Mouse (Mus musculus) CD4-positive, CD25-positive, alpha-beta regulatory T cell, adult 4 months (primary cell): ENCODE data around the gene Ulk4. TPM values are rescaled to one million over a fixed set of nuclear protein-coding genes. Genes with fewer than 3 reads are reported as not detected.

Source experiments
- ATAC-seq: one replicate; pipeline ENCODE4 v1.8.0; 2017
- polyA plus RNA-seq, 2 experiments: library from polyadenylated mRNA; unstranded; fragments of 100-300 nt; shearing (Covaris generic); gene quantifications; one replicate each; pipeline ENCODE4 v1.2.1; 2017

The Ulk4 gene
- polyA plus RNA-seq, 2 experiments from 2014 or later: 1.5 to 6.2 TPM

DNA sequence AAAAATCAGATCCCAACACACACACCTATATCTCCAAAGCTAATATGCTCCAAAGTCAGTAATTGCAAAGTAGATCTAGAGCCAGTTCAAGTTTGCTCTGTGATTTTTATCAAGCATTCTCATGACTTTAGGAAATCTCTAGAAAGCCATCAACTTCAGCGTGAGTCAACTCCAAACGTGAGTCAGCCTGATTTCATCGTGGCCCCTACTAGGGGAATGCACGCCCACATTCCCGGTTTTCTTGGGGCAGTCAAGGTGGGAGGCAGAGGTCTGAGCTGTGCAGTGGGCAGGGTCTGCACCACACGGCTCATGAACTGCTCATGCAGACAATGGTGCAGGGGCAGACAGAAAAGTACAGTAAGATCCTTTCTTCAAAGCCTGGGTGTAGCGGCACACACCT is 271.0 kb downstream of the Ulk4 start:
- ATAC-seq: no peak

DNA sequence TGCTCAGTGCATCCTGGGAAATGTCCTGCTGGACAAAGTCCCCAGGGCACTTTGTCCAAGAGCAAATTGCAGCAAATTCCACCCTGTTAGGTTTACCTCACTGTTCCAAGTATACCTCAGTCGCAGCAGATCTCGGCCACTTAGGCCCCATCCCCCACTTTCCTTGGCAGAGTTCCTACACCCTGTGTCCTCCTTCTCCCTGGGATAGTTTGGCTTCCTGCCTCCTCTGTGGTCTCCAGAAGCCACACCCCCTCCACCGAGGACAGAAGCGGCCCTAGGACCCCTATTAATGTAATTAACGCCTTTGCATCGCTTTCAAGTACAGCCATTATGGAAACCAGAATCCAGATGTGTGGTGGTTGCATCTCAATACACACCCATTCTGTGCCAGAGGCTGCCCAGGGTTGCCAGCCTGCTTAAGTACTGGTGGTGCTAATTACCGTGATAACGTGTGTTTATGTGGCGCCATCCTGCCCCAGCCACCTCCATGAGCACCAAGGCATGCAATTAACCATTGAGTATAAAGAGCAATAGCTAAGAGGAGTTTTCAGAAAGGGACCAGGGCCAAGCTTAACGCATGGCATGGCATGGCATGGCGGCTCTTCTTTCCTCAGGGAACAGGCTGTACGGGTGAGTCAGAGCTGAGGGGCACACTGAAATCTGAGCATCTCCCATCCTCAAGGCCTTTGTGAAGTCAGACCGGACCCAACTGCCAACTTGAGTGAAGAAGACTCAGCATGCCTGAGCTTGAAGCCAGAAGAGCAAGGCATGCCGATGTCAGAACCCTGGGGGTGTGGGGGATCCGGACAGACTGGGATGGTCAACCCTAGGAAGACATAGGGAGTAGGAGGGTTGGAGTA is 275.1 kb downstream of the Ulk4 start:
- ATAC-seq: no peak

DNA sequence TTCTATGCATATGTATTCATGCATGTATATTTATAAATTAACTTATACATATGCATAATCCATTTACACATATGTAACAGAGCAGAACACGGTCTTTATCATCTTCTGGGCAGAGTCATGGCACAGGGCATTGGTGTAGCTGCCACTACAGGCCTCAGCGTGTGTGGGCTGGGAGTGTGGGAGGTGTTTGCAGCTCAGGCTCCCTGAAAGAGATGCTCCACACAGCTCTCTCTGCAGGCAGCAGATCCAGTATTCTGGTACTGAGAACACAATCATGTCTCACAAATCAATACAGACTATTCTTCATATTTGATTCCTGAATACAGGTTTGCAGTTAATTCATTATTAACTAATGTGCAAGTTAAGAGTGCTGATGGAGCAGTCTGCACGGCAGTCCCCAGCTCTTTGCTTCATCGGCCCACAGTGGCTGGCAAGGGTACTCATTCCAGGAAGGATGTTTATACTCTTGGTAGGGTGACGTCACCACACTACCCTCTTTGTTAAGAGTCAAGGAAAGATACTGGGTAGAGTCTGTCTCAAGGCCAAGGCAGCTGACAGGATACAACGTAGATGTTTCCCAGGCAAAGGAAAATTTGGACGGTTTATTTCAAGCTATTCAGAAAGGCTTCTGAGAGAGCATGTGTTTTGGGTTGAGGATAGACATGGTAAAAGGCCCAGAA is 276.2 kb downstream of the Ulk4 start:
- ATAC-seq: no peak

DNA sequence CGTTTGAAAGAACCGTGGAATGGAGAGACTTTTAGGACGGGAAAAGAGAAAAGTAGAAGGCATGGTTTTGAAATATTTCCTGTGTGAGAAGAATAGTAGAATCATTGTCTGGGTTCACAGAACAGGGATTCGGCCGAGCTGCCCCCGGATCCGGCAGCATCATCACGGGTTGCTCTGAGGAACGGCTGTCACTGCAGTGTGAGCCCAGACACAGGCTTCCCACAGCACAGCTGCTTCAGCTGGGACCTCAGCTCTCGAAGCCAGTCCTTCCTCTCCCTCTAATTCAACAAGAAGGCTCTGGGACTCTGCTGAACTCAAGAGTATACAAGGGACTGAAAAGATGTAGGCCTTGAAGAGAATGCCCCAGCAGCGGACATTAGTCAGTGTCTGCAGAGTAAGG is 278.3 kb downstream of the Ulk4 start:
- ATAC-seq: no peak

DNA sequence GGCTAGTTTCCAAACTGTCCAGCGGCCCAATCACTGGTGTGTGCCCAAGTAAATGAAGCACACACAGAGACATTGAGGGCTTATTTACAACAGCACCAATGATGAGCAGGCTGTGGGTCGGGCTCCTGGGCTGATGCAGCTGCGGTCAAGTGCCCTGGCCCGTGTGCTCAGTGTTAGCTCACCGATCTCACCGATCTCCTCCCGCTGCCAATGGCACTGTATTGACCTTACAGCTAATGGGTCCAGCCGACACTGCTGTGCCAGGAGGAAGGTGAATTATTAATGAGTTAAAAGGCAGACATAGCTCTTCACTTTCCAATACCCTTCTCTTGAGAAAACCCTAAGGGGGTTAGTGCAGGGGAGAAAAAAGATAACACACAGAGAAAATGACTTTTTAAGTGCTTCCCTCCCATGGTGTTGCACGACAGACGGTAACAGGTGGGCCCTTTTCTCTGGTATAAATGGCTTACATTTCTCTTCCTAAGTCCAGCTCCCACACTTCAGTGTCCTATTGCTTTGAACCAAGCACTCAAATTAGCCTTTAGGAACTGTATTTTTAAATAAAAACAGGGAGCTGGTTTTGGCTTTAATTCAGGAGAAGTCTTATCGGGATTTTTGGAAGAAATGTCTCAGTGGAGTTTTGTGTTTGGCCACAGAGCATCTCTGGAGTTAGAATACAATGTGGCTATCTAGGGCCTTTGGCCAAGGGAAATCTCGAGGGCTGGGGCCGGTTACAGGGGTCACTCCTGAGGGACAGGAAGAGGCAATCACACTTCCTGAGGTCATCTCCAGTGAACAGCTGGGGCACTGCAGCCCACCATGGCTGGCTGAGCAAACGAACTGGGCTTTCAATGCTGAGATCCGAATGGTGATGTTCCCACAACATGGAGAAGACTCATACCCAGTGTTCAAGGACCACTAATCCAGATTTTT is 282.5 kb downstream of the Ulk4 start:
- ATAC-seq: no peak

DNA sequence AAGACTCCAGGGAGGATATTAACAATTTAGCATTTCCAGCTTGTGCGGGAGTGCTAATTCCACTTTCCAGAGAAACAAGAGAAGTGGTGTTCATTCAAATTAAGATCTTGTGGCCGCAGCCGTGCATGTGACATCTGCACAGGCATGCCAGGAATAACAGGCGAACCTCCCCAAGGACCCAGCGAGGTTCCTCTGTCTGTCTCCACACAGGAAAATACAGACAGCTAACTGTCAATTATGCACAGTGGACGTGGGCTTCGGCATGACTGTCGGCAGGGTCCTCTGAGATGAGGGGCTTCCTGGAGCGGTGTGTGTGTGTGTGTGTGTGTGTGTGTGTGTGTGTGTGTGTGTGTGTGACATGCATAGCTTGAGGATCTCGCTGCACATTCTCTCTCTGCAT is 284.0 kb downstream of the Ulk4 start:
- ATAC-seq: no peak

DNA sequence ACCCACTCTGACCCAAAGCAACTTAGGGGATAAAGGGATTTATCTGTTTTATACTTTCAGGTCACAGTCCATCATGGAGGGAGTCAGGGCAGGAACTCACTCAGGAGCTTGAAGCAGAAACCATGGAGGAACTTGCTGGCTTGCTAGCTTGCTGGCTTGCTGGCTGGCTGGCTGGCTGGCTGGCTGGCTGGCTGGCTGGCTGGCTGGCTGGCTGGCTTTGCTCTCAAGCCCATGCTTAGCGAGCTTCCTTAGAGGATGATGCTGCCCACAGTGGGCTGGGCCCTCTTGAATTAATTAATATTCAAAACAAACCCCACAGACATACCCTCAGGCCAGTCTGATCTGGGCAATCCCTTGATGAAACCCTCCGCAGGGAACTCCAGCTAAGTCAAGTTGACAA is 285.2 kb downstream of the Ulk4 start:
- ATAC-seq: no peak

DNA sequence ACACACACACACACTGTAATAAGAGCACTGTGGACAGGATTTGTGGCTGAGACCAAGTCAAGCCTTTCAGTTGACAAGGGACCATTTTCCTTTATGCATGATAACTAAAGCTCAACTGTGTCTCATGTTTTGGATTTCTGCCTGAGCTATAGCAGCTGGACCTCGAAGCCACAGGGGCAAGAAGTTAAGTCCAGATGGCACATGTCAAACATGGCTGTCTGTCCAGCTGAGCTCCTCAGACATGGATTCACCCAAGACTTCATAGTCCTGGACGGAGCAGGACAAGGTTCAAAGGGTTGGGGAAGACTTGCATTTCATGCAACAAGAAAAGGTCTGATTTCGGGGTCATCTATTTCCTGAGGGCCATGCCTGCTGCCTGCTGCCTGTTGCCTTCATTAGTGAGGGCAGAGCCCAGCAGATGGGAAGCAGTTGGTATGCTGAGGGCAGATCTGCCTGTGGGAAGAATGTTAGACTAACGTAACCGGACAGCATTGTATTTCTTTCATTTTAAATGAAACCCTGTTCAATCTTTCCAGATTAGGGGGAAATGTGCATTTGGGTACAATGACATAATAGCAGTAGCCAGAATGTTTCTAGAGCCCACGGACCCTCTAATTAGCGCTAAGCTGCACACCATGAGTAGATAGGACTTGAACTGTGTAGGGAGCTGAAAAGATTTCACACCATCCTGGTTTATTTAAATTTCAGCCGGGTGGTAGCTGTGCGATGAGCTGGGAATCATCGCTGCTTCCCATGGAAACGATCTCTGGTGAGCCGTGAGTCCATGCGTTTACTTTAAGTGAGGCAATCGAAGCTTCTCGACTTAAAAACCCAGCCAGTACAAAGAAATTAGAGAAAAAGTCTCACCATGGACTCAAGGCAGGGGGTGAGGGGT is 286.9 kb downstream of the Ulk4 start:
- ATAC-seq: no peak

DNA sequence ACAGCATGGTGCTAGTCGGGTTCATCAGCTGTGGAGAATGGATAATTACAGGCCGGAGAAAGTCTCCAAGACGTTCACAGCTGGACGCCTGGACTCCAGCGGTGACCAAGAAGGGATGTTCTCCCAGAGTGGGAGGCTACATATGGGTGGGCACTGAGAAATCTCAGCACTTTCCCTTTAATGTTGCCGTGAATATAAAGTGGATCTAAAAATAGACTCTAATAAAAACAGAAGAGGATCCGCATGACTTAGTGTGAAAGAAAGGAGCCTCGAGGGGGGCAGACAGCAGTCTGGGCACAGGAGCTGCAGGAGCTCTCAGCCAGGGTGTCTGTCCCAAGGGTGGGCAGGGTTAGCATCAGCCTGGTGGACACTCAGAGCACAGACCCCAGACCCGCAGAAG is 288.9 kb downstream of the Ulk4 start:
- ATAC-seq: no peak

DNA sequence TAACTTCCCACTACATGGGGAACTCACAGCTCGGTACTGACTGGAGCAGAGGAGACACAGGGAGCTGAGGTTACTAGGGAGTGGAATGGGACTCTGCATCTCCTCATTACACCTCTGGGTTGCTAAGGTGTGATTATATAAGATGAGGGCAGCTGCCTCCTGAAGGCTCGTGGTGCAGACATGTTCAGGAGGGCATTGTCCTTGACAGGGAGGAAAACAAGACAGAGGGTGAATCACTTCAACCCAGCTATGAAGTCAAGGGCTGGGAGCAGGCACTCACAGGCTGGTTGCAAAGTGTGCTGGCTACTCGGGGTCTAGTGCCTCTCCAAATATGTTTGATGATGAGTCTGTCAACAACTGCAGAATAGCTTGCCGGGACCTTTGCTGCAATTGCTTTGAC is 290.0 kb downstream of the Ulk4 start:
- no peak for ATAC-seq

DNA sequence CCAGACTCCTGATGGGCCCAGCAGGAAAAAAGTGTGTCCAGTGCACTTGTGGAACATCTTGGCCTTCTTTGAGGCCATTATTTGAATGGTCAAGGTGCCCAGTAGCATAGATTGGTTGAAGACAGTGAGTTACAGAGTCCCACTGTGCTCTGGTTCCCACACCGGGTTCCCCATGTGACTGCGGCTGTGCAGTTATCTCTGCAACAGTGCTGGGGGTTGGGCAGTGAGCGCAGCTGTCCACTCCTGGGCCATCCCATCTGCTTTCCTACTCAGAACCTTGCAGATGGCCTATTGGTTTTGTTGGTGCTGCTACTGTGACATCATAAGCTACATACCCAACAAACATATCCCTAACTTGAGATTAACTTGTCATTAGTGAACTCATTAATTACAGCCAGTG is 290.7 kb downstream of the Ulk4 start:
- no peak for ATAC-seq

DNA sequence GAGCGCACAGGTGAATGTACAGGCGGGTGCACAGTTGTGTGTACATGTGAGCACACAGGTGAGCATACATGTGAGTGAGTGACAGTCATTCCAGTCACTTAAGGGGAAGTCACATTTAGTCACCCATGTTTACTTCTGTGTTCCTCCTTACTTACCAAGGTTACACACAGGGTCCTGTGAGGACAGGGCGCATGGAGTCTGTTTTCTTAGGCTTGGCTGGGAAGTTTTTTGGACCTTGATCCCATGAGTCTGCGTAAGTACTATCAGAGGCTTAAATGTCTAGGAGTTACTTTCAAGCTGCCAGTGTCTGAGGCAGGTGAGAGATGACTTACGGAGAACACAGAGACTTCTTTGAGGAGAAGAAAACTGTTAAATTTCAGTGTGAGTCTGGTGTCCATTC is 291.5 kb downstream of the Ulk4 start:
- no peak for ATAC-seq

DNA sequence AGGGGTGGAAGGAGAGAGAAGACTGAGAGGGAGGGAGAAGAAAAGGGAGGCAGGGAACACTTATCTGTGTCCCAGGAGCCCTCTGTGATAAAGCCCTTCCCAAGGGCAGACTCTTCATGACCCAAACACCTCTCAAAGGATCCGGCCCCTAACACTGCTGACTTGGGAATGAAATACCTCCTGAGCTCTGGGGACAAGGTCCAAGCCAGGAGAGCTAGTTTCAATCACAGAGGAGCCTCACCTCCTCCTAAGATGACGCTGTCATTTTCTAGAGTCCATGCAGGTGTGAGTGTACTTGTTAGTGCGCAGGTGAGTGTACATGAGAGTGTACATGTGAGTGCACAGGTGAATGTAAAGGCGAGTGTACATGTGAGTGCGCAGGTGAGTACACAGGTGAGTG is 292.0 kb downstream of the Ulk4 start:
- no peak for ATAC-seq

DNA sequence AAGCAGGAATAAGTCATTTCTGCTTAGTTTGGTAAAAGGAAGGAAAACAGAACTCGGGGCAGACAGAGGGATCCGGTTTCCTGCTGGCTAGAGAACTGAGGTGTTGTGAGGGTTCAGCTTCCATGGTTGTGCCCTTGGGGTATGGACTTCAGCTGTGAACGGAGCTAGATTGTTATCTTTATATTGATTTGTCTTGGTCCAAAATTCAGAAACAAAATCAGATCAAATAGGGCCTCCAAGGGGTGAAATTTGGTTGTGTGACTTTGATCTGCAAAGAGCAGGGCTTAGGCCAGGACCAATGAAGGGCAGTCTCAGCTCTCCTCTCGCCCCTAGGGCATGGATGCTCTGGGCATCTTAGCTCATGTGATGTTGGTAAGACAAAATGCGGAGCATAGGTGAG is 292.5 kb downstream of the Ulk4 start:
- no peak for ATAC-seq

DNA sequence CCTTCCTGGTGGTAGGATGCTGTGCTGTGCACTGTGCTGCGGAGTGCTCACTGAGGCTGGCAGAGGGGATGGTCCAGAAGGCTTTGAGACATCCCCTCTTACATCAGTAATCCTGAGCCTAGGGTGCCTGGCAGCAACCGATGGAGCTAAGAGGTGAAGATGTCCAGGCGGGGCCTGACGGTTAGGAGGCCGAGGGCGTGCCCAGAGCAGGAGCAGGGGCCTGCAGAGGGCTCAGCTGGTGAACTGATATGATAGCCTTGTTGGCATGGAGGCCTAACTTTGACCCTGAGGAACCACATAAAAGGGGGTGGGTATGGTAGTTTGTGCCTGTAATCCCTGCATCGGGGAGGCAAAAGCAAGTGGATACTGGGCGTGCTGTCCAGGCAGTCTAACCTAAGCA is 293.1 kb downstream of the Ulk4 start:
- no peak for ATAC-seq

DNA sequence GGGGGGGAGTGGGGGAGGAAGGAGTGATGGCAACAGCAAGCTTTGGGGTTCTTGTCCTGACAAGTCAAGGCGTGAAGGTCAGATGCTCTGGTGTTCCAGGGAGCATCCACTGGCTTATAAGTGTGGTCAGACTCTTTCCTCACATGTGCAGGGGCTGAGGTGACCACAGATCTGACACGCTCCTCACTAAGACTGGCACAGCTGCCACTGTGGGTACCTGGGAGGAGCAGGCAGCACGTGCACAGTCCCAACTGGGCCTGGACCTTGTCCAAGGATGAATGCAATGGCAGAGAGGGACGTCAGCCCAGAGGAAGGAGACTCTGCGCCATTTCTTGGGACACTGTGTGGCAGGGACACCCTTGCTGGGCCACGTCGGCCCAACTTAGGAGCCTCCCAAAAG is 295.2 kb downstream of the Ulk4 start:
- ATAC-seq: no peak

DNA sequence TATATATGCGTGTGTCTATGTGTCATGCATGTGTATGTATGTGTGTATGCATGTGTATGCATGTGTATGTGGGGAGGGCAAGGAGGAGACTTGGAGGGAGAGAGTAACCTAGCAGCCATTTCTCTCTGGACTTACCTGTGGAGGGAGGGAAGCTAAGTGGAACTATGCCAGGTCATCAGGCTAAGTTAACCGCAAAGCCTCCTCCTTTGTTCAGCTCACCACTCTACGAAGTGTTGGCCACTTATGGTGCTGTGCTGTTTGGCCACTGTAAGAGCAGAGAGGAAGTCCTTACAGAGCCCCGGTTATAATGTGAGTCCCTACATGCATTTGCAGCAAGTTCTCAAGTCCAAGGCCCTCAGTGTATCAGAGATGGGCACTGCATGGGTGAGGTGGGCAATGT is 300.1 kb downstream of the Ulk4 start:
- no peak for ATAC-seq

DNA sequence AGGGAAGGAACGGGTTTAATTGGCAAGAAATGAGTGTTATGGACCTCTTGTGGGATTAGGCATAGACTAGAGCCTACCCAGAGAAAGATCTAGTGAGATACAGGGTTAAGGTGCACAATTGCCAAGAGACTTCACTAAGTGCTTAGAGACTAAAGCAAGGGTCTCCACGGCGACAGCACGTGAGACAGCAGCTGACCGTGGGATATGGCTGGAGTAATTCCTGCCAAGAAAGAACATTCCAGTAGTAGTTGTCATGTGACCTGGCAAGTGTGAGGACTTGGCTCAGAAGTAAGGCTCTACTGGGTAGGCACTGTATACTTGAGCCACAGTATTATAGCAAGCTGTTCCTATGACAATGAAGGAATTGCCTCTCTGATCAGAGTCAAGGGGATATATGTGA is 300.8 kb downstream of the Ulk4 start:
- no peak for ATAC-seq

DNA sequence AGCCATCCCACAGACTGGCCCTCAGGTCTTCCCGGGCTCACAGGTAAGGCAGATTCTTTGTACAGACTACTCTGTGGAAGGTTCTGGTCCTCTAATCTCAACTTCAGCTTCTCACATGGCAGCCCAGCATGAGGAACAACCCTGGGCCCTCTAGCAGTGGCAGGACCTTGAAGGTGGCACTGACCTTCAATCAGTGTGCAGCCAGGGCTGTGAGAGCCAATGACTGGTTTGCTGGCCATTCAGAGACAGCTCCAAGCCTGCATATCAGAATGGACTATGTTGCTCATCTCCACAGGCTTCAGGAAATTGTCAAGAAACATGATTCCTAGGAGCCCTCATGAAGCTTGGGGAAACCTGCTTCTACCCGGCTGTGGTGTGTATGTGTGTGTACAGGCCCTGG is 302.8 kb downstream of the Ulk4 start:
- no peak for ATAC-seq

DNA sequence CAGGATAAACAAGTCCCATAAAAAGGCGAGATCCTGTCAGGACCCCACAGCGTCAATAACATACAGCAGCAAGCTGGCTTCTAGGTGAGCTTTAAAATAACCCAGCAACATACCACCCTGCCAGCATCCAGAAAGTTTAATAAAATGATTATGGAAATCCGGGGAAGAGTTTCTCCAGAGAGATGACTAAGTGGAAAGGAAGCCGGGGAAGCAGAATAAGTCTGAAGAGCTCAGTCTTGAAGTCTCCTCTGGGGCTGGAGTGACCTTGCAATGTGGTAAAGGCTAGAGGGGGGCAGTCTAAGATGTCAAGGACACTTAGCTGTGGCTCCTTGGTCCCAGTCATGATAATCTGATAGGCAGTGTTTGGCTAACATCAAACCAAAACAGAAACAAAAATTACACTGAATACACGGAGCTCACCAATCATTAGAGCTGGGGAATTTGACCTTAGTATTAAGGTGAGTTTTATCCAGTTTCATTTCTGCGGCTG is 303.9 kb downstream of the Ulk4 start:
- no peak for ATAC-seq

DNA sequence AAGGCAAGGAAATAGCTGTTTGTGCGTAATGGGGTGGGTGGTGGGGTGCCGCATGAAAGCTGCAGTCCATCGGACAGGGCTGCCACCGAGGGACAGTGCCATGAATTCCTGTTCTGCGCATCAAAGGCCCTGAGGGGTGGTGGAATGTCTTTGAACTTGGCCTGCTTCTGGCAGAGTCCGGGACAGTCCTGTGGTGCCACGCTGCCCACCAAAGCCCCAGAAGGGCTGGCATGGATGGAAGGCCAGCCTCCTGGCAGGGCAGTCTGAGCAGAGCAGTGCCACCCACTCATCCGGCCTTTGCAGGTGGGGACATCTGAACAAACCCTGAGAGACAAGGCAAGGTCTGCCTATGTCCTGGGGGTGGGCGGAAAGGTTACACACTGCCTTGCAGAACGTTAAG is 312.0 kb downstream of the Ulk4 start:
- ATAC-seq: no peak

DNA sequence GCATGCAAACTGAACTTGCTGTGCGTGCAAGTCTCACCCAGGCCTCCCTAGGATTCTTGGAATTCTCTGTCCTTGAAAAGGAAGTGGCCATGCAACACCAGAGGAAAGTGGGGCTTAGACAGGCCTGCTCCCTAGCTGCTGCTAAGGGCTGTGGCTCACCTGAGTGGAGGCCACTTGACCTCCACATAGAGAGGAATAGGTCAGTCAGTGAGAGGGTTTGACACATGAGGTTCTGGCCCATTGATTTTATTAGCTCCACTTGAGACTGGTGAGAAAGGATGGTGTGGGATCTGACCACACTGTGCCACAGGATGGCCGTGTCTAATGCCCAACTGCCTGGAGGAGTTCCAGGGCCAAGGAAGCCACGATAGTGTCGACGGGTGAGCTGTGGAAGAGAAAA is 312.8 kb downstream of the Ulk4 start:
- ATAC-seq: no peak
